Mouse (Mus musculus): ENCODE measurements around the gene Ccl27a. TPM values are rescaled to one million over a fixed set of nuclear protein-coding genes. Genes with fewer than 3 reads are reported as not detected.
A peak's percentile ranks its signal among the peaks of the same experiment; 100 is the strongest.

Ccl27a gene
- polyA plus RNA-seq, 1 experiment from 2014 or later, result 119 TPM

DNA sequence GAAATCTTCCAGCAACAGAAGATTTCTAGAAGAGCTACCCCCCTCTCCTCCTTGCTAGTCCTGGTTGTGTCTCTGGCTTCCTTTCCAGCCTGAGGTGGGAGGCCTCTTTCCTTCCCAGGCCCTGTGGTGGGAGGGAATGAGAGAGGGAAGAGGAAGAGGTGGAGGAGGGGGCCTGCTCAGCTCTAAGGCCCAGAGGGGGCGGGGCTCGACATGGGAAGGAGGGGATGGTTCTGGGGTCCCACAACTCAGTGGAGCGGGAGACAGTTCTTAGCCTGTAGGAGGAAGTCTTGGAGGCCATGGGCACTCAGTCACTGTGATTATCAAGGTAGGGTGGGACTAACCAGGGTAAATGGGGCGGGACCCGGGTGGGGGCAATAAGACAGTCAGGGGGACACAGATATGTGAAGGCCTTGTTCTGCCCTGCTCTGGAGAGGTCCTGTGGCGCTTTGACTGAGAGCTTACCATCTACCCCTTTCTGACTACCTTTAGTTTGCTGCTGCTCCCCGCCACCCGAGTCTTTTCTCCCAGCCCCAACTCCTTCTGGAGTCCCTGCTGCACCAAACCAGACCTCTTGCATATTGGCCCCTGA, 11.9 kb downstream of the Ccl27a start:
- WGBS, result 37% methylated on average over 8 of the region's 8 CpGs
- Histone ChIP-seq H3K36me3 (replicated peaks) (0 out of 2 replicates have a peak, but pooled peaks cover 4% of the 10 kb centered on the region), H3K9ac (no peak overlapping the region), H3K27ac (peak overlapping the region; percentile 64), H3K4me1 (peaks cover 33% of the 10 kb centered on the region), H3K9me3 (no peaks in the 10 kb centered on the region), H3K4me2 (peak overlapping the region; percentile 65; the same call in 1 of the 2 replicates), H3K27me3 (no peaks in the 10 kb centered on the region), H3K4me3 (replicated peaks) (no peak overlapping the region)
- peak; percentile 37; the same call in 1 of the 2 replicates for ATAC-seq (ENCODE audit: low FRiP score)

DNA sequence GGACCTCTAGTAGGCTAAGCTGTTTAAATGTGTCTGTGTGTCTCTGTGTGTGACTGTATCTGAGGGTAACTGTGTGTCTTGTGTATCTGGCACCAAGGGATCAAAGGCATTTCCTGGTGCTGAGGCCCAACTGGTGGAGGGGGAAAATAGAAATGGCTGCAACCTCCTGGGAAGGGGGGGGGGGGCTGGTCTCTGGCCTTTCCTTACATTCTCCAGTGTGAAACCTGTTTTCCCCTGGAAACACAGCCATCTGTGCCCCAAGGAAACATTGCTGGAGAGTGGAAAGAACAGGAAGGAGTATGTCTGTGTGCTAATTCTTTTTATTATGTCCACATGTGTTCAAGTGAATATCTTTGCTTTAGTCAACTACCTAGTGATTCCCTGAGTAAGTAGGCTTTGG, 12.4 kb downstream of the Ccl27a start:
- Histone ChIP-seq H3K4me3 (replicated peaks) (peak overlapping the region; percentile 40; the same call in 1 of the 2 replicates), H3K36me3 (replicated peaks) (no peaks in the 10 kb centered on the region), H3K4me1 (peaks cover 33% of the 10 kb centered on the region), H3K9ac (no peak overlapping the region), H3K27me3 (no peaks in the 10 kb centered on the region), H3K4me2 (peak overlapping the region; percentile 65), H3K27ac (peak overlapping the region; percentile 64), H3K9me3 (no peaks in the 10 kb centered on the region)
- no peak for ATAC-seq (ENCODE audit: low FRiP score)

DNA sequence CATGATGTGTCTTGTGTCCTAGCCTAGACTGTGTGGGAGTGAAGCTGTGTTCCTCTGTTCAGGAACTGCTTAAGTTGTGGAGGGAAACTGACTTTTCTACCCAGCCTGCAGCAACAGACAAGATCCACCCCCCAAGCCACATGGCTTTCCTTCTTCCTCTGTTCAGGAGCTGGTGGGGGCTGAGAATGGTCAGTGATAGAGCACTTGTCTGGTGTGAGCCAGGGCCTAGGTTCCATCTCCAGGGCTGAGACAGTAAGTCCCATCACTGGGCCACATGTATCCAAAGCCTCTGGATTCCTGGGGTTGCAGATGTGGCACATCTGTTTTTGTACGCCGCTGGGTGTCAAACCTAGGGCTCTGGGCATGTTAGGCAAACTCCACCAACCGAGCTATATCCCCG, 13.1 kb downstream of the Ccl27a start:
- Histone ChIP-seq H3K4me1 (peaks cover 38% of the 10 kb centered on the region), H3K9me3 (no peaks in the 10 kb centered on the region), H3K4me2 (peak overlapping the region; percentile 65), H3K4me3 (replicated peaks) (peak overlapping the region; percentile 40), H3K27me3 (no peaks in the 10 kb centered on the region), H3K27ac (peak overlapping the region; percentile 64), H3K9ac (peak overlapping the region; percentile 9; the same call in 1 of the 2 replicates), H3K36me3 (replicated peaks) (no peaks in the 10 kb centered on the region)
- 86% methylated on average over 4 of the region's 4 CpGs for WGBS
- 0 out of 2 replicates have a peak, but pooled peaks have one; percentile 12 for ATAC-seq (ENCODE audit: low FRiP score)

- Histone ChIP-seq H3K4me3 (replicated peaks) (peak overlapping the region; percentile 40), H3K36me3 (replicated peaks) (no peaks in the 10 kb centered on the region), H3K27ac (peak overlapping the region; percentile 64), H3K4me1 (peaks cover 38% of the 10 kb centered on the region), H3K9ac (peak overlapping the region; percentile 60), H3K4me2 (peak overlapping the region; percentile 65), H3K9me3 (no peaks in the 10 kb centered on the region), H3K27me3 (no peaks in the 10 kb centered on the region)
- WGBS, result 0% methylated on average over 15 of the region's 15 CpGs
- peak; percentile 82 for ATAC-seq (ENCODE audit: low FRiP score)
These were observed 13.7 kb downstream of the Ccl27a start for GRCm38 (mm10) chr4:41760288-41760721.

DNA sequence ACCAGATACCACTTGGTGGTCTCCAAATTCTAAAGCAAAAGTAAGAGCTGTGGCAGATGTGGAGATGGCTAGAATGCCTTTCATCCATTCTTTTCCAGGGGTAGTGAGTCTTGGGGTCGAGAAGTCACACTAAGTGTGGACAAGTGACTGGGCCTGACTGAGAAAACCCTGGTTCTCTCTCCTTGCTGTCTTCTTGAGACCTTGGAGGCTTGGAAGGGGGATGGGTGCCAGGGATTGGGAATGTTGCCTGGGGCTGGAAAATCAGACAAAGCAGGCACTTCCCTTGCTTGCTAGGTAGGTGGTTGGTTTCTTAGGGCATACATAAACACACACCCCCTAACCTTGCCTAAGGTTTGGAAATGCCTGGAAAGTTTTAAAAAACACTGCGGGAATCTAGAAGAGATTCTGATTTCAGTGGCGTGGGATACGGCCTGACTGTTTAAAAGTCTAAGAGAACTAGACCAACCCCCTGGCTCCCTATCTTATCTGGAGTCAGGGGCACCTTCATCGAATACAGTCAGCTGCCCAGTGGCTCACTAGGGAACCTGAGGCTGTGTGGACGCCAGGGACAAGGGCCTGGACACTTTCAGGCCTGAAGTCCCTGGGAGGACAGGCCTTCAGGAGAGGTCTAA, 14.3 kb downstream of the Ccl27a start:
- H3K27ac ChIP-seq, result 0 out of 2 replicates have a peak overlapping the region, but pooled peaks have one; percentile 64
- WGBS, result 40% methylated on average over 6 of the region's 6 CpGs

GRCm38 (mm10) chr4:41759206-41759605, 14.8 kb downstream of the Ccl27a start:
- no peak overlapping the region for H3K4me3 ChIP-seq (replicated peaks)
- no peaks in the 10 kb centered on the region for H3K36me3 ChIP-seq (replicated peaks)
- peaks cover 44% of the 10 kb centered on the region for H3K4me1 ChIP-seq
- no peak for ATAC-seq (ENCODE audit: low FRiP score)
- no peak overlapping the region for H3K27ac ChIP-seq
- no peaks in the 10 kb centered on the region for H3K27me3 ChIP-seq
- WGBS, result 89% methylated on average over 9 of the region's 9 CpGs
- no peaks in the 10 kb centered on the region for H3K9me3 ChIP-seq
- H3K4me2 ChIP-seq, result no peak overlapping the region
- H3K9ac ChIP-seq, result no peak overlapping the region

More for the DNA sequence above, 14.3 kb downstream of the Ccl27a start:
- Histone ChIP-seq H3K4me2 (peak overlapping the region; percentile 65), H3K36me3 (replicated peaks) (no peaks in the 10 kb centered on the region), H3K27me3 (no peaks in the 10 kb centered on the region), H3K9me3 (no peaks in the 10 kb centered on the region), H3K9ac (peak overlapping the region; percentile 5; the same call in 1 of the 2 replicates), H3K4me3 (replicated peaks) (peak overlapping the region; percentile 40), H3K4me1 (peaks cover 44% of the 10 kb centered on the region)
- ATAC-seq (ENCODE audit: low FRiP score), result no peak

- Histone ChIP-seq H3K4me1 (peaks cover 44% of the 10 kb centered on the region), H3K27ac (no peak overlapping the region)
These were observed 15.3 kb downstream of the Ccl27a start for GRCm38 (mm10) chr4:41758701-41759100.

GRCm38 (mm10) chr4:41758021-41758420, 16.0 kb downstream of the Ccl27a start:
- 88% methylated on average over 11 of the region's 11 CpGs for WGBS
- Histone ChIP-seq H3K27ac (no peak overlapping the region), H3K9ac (no peak overlapping the region), H3K9me3 (no peaks in the 10 kb centered on the region), H3K4me1 (peaks cover 44% of the 10 kb centered on the region), H3K36me3 (replicated peaks) (no peaks in the 10 kb centered on the region), H3K27me3 (0 out of 2 replicates have a peak, but pooled peaks cover under 1% of the 10 kb centered on the region), H3K4me3 (replicated peaks) (no peak overlapping the region), H3K4me2 (no peak overlapping the region)
- no peak for ATAC-seq (ENCODE audit: low FRiP score)

More at GRCm38 (mm10) chr4:41758701-41759100, 15.3 kb downstream of the Ccl27a start:
- no peaks in the 10 kb centered on the region for H3K9me3 ChIP-seq
- H3K27me3 ChIP-seq, result no peaks in the 10 kb centered on the region
- H3K4me2 ChIP-seq, result no peak overlapping the region
- WGBS, result 94% methylated on average over 4 of the region's 4 CpGs
- no peak overlapping the region for H3K9ac ChIP-seq
- no peak overlapping the region for H3K4me3 ChIP-seq (replicated peaks)
- H3K36me3 ChIP-seq (replicated peaks), result no peaks in the 10 kb centered on the region
- no peak for ATAC-seq (ENCODE audit: low FRiP score)

DNA sequence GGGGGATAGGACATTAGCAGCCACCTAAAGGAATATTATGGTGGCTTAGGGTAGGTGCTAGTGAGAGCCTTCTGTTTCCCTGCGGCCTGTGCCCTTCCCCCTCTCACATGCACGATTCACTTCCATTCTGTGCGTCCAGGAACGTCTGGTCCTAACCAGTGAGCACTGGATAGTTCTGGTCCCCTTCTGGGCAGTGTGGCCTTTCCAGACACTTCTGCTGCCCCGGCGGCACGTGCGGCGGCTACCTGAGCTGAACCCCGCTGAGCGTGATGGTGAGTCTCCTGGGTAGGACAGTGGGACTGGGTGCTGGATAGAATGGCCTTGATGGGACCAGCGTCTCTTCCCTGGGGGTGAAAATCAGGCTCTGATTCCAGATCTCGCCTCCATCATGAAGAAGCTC, 16.7 kb downstream of the Ccl27a start:
- no peaks in the 10 kb centered on the region for H3K9me3 ChIP-seq
- H3K36me3 ChIP-seq (replicated peaks), result no peaks in the 10 kb centered on the region
- no peak overlapping the region for H3K27ac ChIP-seq
- H3K4me3 ChIP-seq (replicated peaks), result no peak overlapping the region
- H3K9ac ChIP-seq, result no peak overlapping the region
- no peak overlapping the region for H3K4me2 ChIP-seq
- 90% methylated on average over 13 of the region's 13 CpGs for WGBS
- 0 out of 2 replicates have a peak, but pooled peaks cover 5% of the 10 kb centered on the region for H3K27me3 ChIP-seq
- peaks cover 40% of the 10 kb centered on the region for H3K4me1 ChIP-seq
- ATAC-seq (ENCODE audit: low FRiP score), result no peak

DNA sequence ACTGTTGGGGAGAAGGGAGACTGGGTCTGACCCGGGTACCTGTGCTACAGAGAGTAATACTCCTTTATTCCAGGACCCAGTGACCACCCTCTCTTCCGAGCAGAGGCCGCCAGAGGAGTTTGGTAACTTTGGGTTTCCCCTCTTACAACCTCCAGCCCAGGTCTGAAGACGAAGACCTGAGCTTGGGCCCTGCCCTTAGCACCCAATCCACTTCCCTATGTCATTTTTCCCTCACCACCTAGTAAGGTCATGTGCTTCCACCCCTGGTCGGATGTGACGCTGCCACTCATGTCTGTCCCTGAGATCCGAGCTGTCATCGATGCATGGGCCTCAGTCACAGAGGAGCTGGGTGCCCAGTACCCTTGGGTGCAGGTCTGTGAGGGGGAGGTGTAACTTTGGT, 17.6 kb downstream of the Ccl27a start:
- no peaks in the 10 kb centered on the region for H3K36me3 ChIP-seq (replicated peaks)
- peak overlapping the region; percentile 62 for H3K9ac ChIP-seq
- H3K27me3 ChIP-seq, result 0 out of 2 replicates have a peak, but pooled peaks cover 10% of the 10 kb centered on the region
- no peaks in the 10 kb centered on the region for H3K9me3 ChIP-seq
- no peak overlapping the region for H3K27ac ChIP-seq
- ATAC-seq (ENCODE audit: low FRiP score), result no peak
- H3K4me2 ChIP-seq, result peak overlapping the region; percentile 86
- H3K4me3 ChIP-seq (replicated peaks), result peak overlapping the region; percentile 65
- 77% methylated on average over 8 of the region's 8 CpGs for WGBS
- peaks cover 31% of the 10 kb centered on the region for H3K4me1 ChIP-seq

DNA sequence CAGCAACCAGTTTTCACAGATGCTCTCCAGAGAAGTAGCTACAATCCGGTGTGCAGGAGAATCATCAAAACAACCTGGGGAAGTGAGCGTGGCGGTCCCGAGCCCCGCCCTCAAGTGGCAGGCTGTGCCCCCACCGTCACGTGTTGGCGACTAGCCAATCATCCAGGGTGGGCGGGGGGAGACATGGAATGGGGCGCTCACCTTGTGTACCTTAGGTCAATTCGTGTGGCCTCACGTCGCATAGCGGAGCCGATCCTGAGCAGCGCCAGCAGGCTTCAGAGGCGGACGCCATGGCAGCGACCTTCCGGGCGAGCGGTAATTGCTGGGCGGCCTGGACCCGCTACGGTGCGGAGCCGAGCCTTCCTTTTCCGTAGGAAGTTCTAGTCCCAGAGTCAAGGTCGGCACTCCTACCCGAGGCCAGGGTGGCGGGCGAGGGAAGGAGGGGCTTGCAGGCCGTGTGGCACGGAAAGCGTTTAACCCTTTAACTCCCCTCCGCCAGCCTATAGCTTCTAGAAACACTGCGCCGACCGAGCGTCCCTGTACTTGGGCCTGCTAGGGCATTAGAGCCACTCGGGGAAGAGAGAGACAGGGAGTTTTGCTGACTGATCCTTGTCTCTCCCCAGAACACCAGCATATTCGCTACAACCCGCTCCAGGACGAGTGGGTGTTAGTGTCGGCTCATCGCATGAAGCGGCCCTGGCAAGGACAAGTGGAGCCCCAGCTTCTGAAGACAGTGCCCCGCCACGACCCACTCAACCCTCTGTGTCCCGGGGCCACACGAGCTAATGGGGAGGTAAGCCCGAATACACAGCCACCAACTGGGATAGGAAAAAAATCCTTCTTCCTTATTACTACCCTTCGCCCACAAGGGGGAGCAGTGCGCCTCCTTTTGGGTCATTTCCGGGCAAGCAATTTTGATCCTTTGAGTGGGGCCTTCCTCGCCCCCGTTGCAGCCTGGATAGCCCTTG, 18.4 kb downstream of the Ccl27a start, which contains the start of gene Sigmar1:
Sigmar1 (minus strand) TSS at position 820 of the 968 bp plus-strand sequence.
- Histone ChIP-seq H3K36me3 (replicated peaks) (no peaks in the 10 kb centered on the region), H3K4me1 (peaks cover 23% of the 10 kb centered on the region), H3K4me3 (replicated peaks) (peak within 1 kb of the TSS; percentile 65), H3K4me2 (peak within 1 kb of the TSS; percentile 86), H3K9me3 (no peaks in the 10 kb centered on the region), H3K27ac (peak within 1 kb of the TSS; percentile 77), H3K9ac (peak within 1 kb of the TSS; percentile 62), H3K27me3 (0 out of 2 replicates have a peak, but pooled peaks cover 12% of the 10 kb centered on the region)
- under 1% methylated on average over 57 of the region's 57 CpGs for WGBS
- ATAC-seq (ENCODE audit: low FRiP score), result peak; percentile 72
